Mouse (Mus musculus) embryonic facial prominence, embryonic 10.5 days (tissue): ENCODE data around the gene Ifitm6. TPM values are rescaled to one million over a fixed set of nuclear protein-coding genes. Genes with fewer than 3 reads are reported as not detected.
"Not testable (repeated sequence)": the region's sequence is repeated elsewhere in the genome, so short reads cannot be mapped to it uniquely, and the experiment has no call there.

Experiments used
- DNase-seq: peaks from one replicate; pipeline ENCODE4 v3.0.0-alpha.2; 2017; ENCODE audit warnings: low spot score
- H3K27ac ChIP-seq: fragments of 300-500 bp; sonication (generic); replicated peaks from 2 replicates; pipeline ENCODE4 v1.5.1; 2016; ENCODE audit warnings: mild to moderate bottlenecking
- H3K27me3 ChIP-seq: fragments of 300-500 bp; sonication (generic); replicated peaks from 2 replicates; pipeline ENCODE4 v1.6.1; 2016; ENCODE audit warnings: low read depth, mild to moderate bottlenecking; ENCODE audit not compliant: poor library complexity, severe bottlenecking
- H3K36me3 ChIP-seq: fragments of 300-500 bp; sonication (generic); replicated peaks from 2 replicates; pipeline ENCODE4 v1.6.1; 2016; ENCODE audit warnings: mild to moderate bottlenecking, moderate library complexity
- H3K4me1 ChIP-seq: fragments of 300-500 bp; sonication (generic); 2 replicates; pipeline ENCODE4 v1.6.1; 2016
- H3K4me3 ChIP-seq: fragments of 300-500 bp; sonication (generic); 2 replicates; pipeline ENCODE4 v1.5.1; 2016; ENCODE audit warnings: mild to moderate bottlenecking, moderate library complexity
- H3K9me3 ChIP-seq: fragments of 300-500 bp; sonication (generic); 2 replicates; pipeline ENCODE4 v1.6.1; 2016; ENCODE audit warnings: mild to moderate bottlenecking
- WGBS: fragments of 180-500 bp; shearing (Covaris S2); methylation state at CpG from one replicate; pipeline ENCODE4 v1.1.7; 2016; 5-methylcytosine and 5-hydroxymethylcytosine counted together
- polyA plus RNA-seq: library from polyadenylated mRNA; unstranded; fragments of >200 nt; fragmentation: Nextera tagmentation; extraction: Ambion mirVana; gene quantifications from 2 replicates; pipeline ENCODE4 v1.2.1, GENCODE M21; 2016

The Ifitm6 gene
- polyA plus RNA-seq, 1 experiment from 2014 or later, result not detected

DNA sequence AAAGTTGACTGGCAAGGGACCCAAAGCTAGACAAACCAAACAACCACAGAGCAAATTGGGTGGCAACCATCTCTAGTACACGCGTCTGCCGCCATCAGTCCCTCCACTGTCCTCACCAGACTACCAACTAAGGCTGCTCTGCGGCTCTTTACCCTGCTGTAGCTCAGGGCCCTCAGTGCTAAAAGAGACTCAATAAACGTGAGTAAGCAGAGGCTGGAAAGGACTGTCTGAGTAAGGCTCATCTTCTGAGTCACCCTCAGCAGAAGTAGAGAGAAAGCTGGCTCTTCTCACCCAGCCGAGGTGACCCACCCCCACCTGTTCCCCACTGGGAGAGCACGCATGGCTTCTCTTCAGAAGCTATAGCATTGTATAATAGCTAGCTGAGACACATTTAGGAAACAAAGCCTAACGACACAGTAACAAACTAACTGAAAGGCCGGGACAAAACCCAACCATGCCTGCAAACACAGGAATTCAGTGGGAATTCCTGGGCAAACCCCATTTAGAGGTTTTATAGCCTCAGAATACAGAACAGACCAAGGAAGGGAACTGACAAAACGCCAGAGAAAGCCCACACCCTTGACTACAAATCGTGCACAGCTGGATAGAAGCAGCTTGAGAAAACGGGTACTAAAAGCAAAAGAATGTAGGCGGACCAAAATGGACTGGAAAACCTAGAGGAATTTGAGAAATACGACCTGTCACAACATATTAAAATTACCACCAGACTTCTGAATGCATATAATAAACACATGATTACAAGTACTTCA is 44.1 kb downstream of the Ifitm6 start:
- no peaks in the 10 kb centered on the region for H3K36me3 ChIP-seq
- no peak overlapping the region for H3K4me3 ChIP-seq
- no peaks in the 10 kb centered on the region for H3K9me3 ChIP-seq
- H3K27ac ChIP-seq, result peak overlapping the region; percentile 54; the same call in 1 of the 2 replicates
- H3K27me3 ChIP-seq, result peaks cover 36% of the 10 kb centered on the region
- H3K4me1 ChIP-seq, result peaks cover 41% of the 10 kb centered on the region
- WGBS, result 37% methylated on average over 14 of the region's 14 CpGs
- no peak for DNase-seq

GRCm38 (mm10) chr7:140971479-140972171 is 46.1 kb downstream of the Ifitm6 start:
- Histone ChIP-seq H3K9me3 (no peaks in the 10 kb centered on the region), H3K36me3 (no peaks in the 10 kb centered on the region), H3K4me3 (no peak overlapping the region), H3K4me1 (peaks cover 55% of the 10 kb centered on the region), H3K27ac (no peak overlapping the region; the same call in 1 of the 2 replicates), H3K27me3 (peaks cover 36% of the 10 kb centered on the region)
- 84% methylated on average over 8 of the region's 8 CpGs for WGBS
- DNase-seq, result no peak

- H3K4me1 ChIP-seq, result peaks cover 55% of the 10 kb centered on the region
- no peak for DNase-seq
- WGBS, result 55% methylated on average over 7 of the region's 7 CpGs
- H3K9me3 ChIP-seq, result no peaks in the 10 kb centered on the region
- H3K36me3 ChIP-seq, result no peaks in the 10 kb centered on the region
- H3K4me3 ChIP-seq, result no peak overlapping the region
- H3K27me3 ChIP-seq, result peaks cover 36% of the 10 kb centered on the region
- no peak overlapping the region for H3K27ac ChIP-seq
These were observed 46.8 kb downstream of the Ifitm6 start for GRCm38 (mm10) chr7:140970931-140971330.

DNA sequence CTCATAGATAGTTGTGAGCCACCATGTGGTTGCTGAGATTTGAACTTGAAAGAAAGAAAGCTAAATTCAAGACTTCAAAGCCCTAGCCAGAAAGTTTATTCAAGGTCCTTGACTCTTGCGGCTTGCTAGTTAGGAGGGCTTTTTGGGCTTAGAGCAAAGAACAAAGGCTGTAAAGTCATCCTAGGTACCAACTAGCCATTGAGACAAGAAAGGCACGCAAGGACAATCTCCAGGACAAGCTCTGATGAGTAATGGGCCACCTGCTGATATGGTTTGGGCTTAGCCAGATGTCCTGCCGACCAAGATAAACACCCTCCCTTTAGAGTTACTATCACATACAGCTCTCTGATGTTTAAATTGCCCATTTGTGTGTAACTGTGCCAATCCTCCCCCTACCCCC is 49.0 kb downstream of the Ifitm6 start:
- H3K4me3 ChIP-seq, H3K27ac ChIP-seq, H3K36me3 ChIP-seq, H3K9me3 ChIP-seq, DNase-seq: not testable (repeated sequence)
- peaks cover 41% of the 10 kb centered on the region for H3K4me1 ChIP-seq
- WGBS, result 25% methylated on average over 3 of the region's 3 CpGs
- H3K27me3 ChIP-seq, result peaks cover 25% of the 10 kb centered on the region

DNA sequence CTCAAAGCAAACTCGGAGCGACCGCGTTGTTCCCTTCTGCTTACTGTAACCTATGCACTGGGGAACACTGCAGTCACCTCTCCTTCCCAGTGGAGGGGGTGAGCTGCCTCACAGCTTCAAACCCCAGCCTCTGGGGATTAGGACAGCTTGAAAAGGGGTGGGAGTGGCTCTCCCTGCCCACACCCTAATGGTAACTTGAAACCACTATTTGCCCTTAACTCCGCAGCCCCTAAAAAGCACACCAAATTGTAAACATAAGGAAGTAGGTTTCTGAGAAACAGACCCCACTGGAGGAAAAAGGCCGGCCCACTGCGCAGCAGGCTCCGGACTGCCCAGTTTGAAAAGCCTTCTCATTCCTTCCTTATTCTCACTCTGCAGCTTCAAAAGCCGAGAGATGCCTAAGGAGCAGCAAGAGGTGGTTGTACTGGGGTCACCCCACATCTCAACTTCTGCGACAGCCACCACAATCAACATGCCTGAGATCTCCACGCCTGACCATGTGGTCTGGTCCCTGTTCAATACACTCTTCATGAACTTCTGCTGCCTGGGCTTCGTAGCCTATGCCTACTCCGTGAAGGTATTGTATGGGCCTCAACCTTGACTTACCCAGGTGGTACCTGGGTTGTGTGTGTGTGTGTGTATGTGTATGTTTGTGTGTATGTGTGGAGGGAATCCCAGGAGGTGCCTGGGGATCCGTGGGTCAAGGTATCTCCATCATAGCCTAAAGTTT is 49.7 kb downstream of the Ifitm6 start:
- peaks cover 34% of the 10 kb centered on the region for H3K4me1 ChIP-seq
- no peaks in the 10 kb centered on the region for H3K9me3 ChIP-seq
- peak overlapping the region; percentile 34 for H3K4me3 ChIP-seq
- H3K36me3 ChIP-seq, result no peaks in the 10 kb centered on the region
- peak overlapping the region; percentile 11 for H3K27ac ChIP-seq
- peaks cover 25% of the 10 kb centered on the region for H3K27me3 ChIP-seq
- DNase-seq, result peak; percentile 46
- 7% methylated on average over 14 of the region's 14 CpGs for WGBS

DNA sequence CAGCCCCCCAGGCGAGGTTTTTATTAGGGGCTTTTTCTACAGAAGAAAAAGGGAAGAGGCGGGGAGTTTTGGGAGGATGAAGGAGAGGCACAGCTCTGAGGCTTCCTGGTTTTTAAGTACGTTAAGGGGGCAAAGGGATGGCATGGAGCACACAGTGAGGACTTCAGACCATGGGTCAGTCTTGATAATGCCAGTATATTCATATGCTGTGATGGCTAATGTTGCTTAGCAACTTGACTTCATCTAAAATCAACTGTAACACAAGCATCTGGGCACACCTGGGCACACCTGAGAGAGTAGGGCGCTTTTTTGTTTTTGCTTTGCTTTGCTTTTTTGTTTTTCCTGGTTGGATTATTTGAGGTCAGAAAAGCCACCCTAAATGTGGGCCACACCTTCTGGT is 50.8 kb downstream of the Ifitm6 start, which contains the start of gene Ifitm1:
Gene Ifitm1, plus strand, starts transcription at position 301 of the 400 bp plus-strand sequence.
- Histone ChIP-seq H3K36me3 (no peaks in the 10 kb centered on the region), H3K27ac (peak within 1 kb of the TSS; percentile 11), H3K4me3 (peak within 1 kb of the TSS; percentile 34), H3K9me3 (no peaks in the 10 kb centered on the region), H3K27me3 (peaks cover 25% of the 10 kb centered on the region), H3K4me1 (peaks cover 34% of the 10 kb centered on the region)
- 78% methylated on average over 4 of the region's 4 CpGs for WGBS
- no peak for DNase-seq

Other genes with a start within 250 kb of the Ifitm6 start
- gene Syce1, start 230.1 kb downstream of the Ifitm6 start, polyA plus RNA-seq, result 0.10 and 0.14 TPM in 2 replicates
- 2.9 and 3.6 TPM in 2 replicates for gene Zfp941, start 195.7 kb downstream of the Ifitm6 start, polyA plus RNA-seq
- gene Urah, start 182.9 kb downstream of the Ifitm6 start, polyA plus RNA-seq, result 1.8 and 1.9 TPM in 2 replicates
- gene Scgb1c1, start 172.4 kb downstream of the Ifitm6 start, polyA plus RNA-seq, result not detected in 2 replicates
- gene Odf3, start 170.1 kb downstream of the Ifitm6 start, polyA plus RNA-seq, result not detected in 2 replicates
- gene Gm45785, start 161.6 kb downstream of the Ifitm6 start, polyA plus RNA-seq, result 0.22 TPM in 1 of 2 replicates, not detected in the other
- 57.7 and 59.1 TPM in 2 replicates for gene Ric8a, start 161.0 kb downstream of the Ifitm6 start, polyA plus RNA-seq
- gene Bet1l, start 160.3 kb downstream of the Ifitm6 start, polyA plus RNA-seq, result 22.4 and 23.0 TPM in 2 replicates
- 332 TPM in 2 replicates for gene Psmd13, start 136.0 kb downstream of the Ifitm6 start, polyA plus RNA-seq
- 22.6 and 24.5 TPM in 2 replicates for gene Sirt3, start 135.6 kb downstream of the Ifitm6 start, polyA plus RNA-seq
- gene Cox8b, start 117.5 kb downstream of the Ifitm6 start, polyA plus RNA-seq, result not detected in 2 replicates
- gene Nlrp6, start 97.0 kb downstream of the Ifitm6 start, polyA plus RNA-seq, result 0.19 TPM in 1 of 2 replicates, not detected in the other
- gene Pgghg, start 76.5 kb downstream of the Ifitm6 start, polyA plus RNA-seq, result 13.5 and 14.3 TPM in 2 replicates
- 2.9 and 3.8 TPM in 2 replicates for gene Ifitm5, start 67.6 kb downstream of the Ifitm6 start, polyA plus RNA-seq
- 0.52 TPM in 1 of 2 replicates, not detected in the other for gene Gm45717, start 62.0 kb downstream of the Ifitm6 start, polyA plus RNA-seq
- 602 and 668 TPM in 2 replicates for gene Ifitm2, start 61.9 kb downstream of the Ifitm6 start, polyA plus RNA-seq
- gene Ifitm1, start 50.7 kb downstream of the Ifitm6 start, polyA plus RNA-seq, result 8.7 and 13.4 TPM in 2 replicates
- 42.6 and 44.7 TPM in 2 replicates for gene Ifitm3, start 7.2 kb downstream of the Ifitm6 start, polyA plus RNA-seq
- not detected in 2 replicates for gene Gm17387, start 11.2 kb upstream of the Ifitm6 start, polyA plus RNA-seq
- 26.5 and 27.7 TPM in 2 replicates for gene B4galnt4, start 43.2 kb upstream of the Ifitm6 start, polyA plus RNA-seq
- 9.4 and 9.6 TPM in 2 replicates for gene Pkp3, start 60.3 kb upstream of the Ifitm6 start, polyA plus RNA-seq
- gene Sigirr, start 82.6 kb upstream of the Ifitm6 start, polyA plus RNA-seq, result 2.2 and 2.3 TPM in 2 replicates
- 1.8 and 2.5 TPM in 2 replicates for gene Ano9, start 99.9 kb upstream of the Ifitm6 start, polyA plus RNA-seq
- gene Ptdss2, start 104.5 kb upstream of the Ifitm6 start, polyA plus RNA-seq, result 77.8 and 83.8 TPM in 2 replicates
- gene Rnh1, start 154.9 kb upstream of the Ifitm6 start, polyA plus RNA-seq, result 77.9 and 79.7 TPM in 2 replicates
- 94.3 and 94.9 TPM in 2 replicates for gene Hras, start 176.1 kb upstream of the Ifitm6 start, polyA plus RNA-seq
- gene Lrrc56, start 176.2 kb upstream of the Ifitm6 start, polyA plus RNA-seq, result 15.1 and 18.1 TPM in 2 replicates
- 4.9 and 5.3 TPM in 2 replicates for gene Lmntd2, start 196.2 kb upstream of the Ifitm6 start, polyA plus RNA-seq
- 54.5 and 56.0 TPM in 2 replicates for gene Rassf7, start 197.9 kb upstream of the Ifitm6 start, polyA plus RNA-seq
- gene Phrf1, start 210.9 kb upstream of the Ifitm6 start, polyA plus RNA-seq, result 114 and 124 TPM in 2 replicates
- gene Irf7, start 248.6 kb upstream of the Ifitm6 start, polyA plus RNA-seq, result 0.34 TPM in 2 replicates